Mouse (Mus musculus) intestine, embryonic 16.5 days (tissue): Measurements from ENCODE around the gene Tmod3. TPM values are rescaled to one million over a fixed set of nuclear protein-coding genes. Genes with fewer than 3 reads are reported as not detected.
"Not testable (repeated sequence)": the region's sequence is repeated elsewhere in the genome, so short reads cannot be mapped to it uniquely, and the experiment has no call there.

Experiments used
- ATAC-seq: fragments of 200-750 bp; cut with Nextera tagmentation; 2 replicates; pipeline ENCODE4 v1.8.0; 2017; ENCODE audit warnings: moderate TSS enrichment, moderate library complexity
- H3K27ac ChIP-seq: fragments of 300-500 bp; sonication (generic); 2 replicates; pipeline ENCODE4 v1.5.1; 2014; ENCODE audit warnings: mild to moderate bottlenecking, low read length
- H3K27me3 ChIP-seq: fragments of 300-500 bp; sonication (generic); replicated peaks from 2 replicates; pipeline ENCODE4 v1.6.1; 2014; ENCODE audit warnings: low read length, control low read depth, mixed read lengths; ENCODE audit not compliant: control insufficient read depth, insufficient read depth
- H3K36me3 ChIP-seq: fragments of 300-500 bp; sonication (generic); 2 replicates; pipeline ENCODE4 v1.6.1; 2014; ENCODE audit warnings: low read length, control low read depth; ENCODE audit not compliant: control insufficient read depth, insufficient read depth
- H3K4me1 ChIP-seq: fragments of 300-500 bp; sonication (generic); 2 replicates; pipeline ENCODE4 v1.6.1; 2014; ENCODE audit warnings: low read length, control low read depth, mixed read lengths; ENCODE audit not compliant: control insufficient read depth, insufficient read depth
- H3K4me2 ChIP-seq: fragments of 300-500 bp; sonication (generic); 2 replicates; pipeline ENCODE4 v1.6.1; 2014; ENCODE audit warnings: low read depth, low read length, control low read depth
- H3K4me3 ChIP-seq: fragments of 300-500 bp; sonication (generic); 2 replicates; pipeline ENCODE4 v1.5.1; 2014; ENCODE audit warnings: mild to moderate bottlenecking, low read length
- H3K9ac ChIP-seq: fragments of 300-500 bp; sonication (generic); 2 replicates; pipeline ENCODE4 v1.6.1; 2014; ENCODE audit warnings: low read depth, low read length
- H3K9me3 ChIP-seq: fragments of 300-500 bp; sonication (generic); 2 replicates; pipeline ENCODE4 v1.6.1; 2016; ENCODE audit warnings: low read length, control low read depth; ENCODE audit not compliant: control insufficient read depth
- WGBS: fragments of 180-500 bp; shearing (Covaris S2); extraction: QIAGEN DNeasy Blood & Tissue Kit; methylation state at CpG from one replicate; pipeline ENCODE4 v1.1.7; 2014; 5-methylcytosine and 5-hydroxymethylcytosine counted together
- polyA plus RNA-seq: library from polyadenylated mRNA; unstranded; fragments of >200 nt; fragmentation: Nextera tagmentation; extraction: Ambion mirVana; gene quantifications from 2 replicates; pipeline ENCODE4 v1.2.1, GENCODE M21; 2015

Gene Tmod3
- polyA plus RNA-seq, 1 experiment from 2014 or later, result 104 TPM

GRCm38 (mm10) chr9:75541497-75541896, 18.0 kb downstream of the Tmod3 start:
- 19% methylated on average over 5 of the region's 5 CpGs for WGBS
- Histone ChIP-seq H3K27me3 (no peaks in the 10 kb centered on the region), H3K4me3 (no peak overlapping the region), H3K4me1 (peaks cover 16% of the 10 kb centered on the region), H3K27ac (no peak overlapping the region), H3K9ac (no peak overlapping the region), H3K4me2 (0 out of 2 replicates have a peak overlapping the region, but pooled peaks have one; percentile 4), H3K9me3 (no peaks in the 10 kb centered on the region), H3K36me3 (no peaks in the 10 kb centered on the region)
- ATAC-seq, result peak; percentile 38; the same call in 1 of the 2 replicates

DNA sequence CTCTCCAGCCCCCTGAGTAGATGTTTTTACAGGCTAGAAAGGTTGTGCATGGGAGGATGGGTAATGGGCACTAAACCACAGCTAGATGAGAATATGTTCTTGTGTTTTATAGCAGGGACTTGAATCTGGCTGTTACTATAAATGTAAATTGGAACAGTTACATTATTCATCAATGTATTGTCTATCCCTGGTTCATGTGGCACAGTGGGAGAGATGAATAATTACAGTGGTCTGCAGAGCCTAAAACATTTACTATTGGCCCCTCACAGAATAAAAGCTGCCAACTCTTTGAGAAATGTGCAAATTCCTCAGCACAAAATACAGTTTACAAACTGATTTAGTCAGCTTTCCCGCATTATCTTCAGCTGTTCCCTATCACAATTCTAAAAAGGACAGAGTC, 23.0 kb downstream of the Tmod3 start:
- Histone ChIP-seq H3K27me3 (no peaks in the 10 kb centered on the region), H3K27ac (no peak overlapping the region), H3K4me1 (peaks cover 8% of the 10 kb centered on the region), H3K9ac (no peak overlapping the region), H3K36me3 (peaks cover 2% of the 10 kb centered on the region; the same call in 1 of the 2 replicates), H3K4me3 (no peak overlapping the region), H3K4me2 (no peak overlapping the region), H3K9me3 (no peaks in the 10 kb centered on the region)
- ATAC-seq, result no peak
- WGBS, result 48% methylated on average over 1 of the region's 1 CpGs

- H3K4me2 ChIP-seq, result no peak overlapping the region
- H3K4me3 ChIP-seq, result no peak overlapping the region
- 91% methylated on average over 8 of the region's 8 CpGs for WGBS
- H3K36me3 ChIP-seq, result peaks cover 2% of the 10 kb centered on the region; the same call in 1 of the 2 replicates
- ATAC-seq, result no peak
- no peak overlapping the region for H3K9ac ChIP-seq
- H3K27ac ChIP-seq, result no peak overlapping the region
- H3K27me3 ChIP-seq, result no peaks in the 10 kb centered on the region
- 0 out of 2 replicates have a peak, but pooled peaks cover 6% of the 10 kb centered on the region for H3K4me1 ChIP-seq
- no peaks in the 10 kb centered on the region for H3K9me3 ChIP-seq
These were observed 25.0 kb downstream of the Tmod3 start for GRCm38 (mm10) chr9:75534431-75534962.

GRCm38 (mm10) chr9:75532989-75533388, 26.5 kb downstream of the Tmod3 start:
- H3K27me3 ChIP-seq, H3K9me3 ChIP-seq, H3K4me2 ChIP-seq, H3K36me3 ChIP-seq, ATAC-seq, H3K4me3 ChIP-seq, H3K27ac ChIP-seq, H3K4me1 ChIP-seq, H3K9ac ChIP-seq: not testable (repeated sequence)
- WGBS, result 71% methylated on average over 8 of the region's 9 CpGs

GRCm38 (mm10) chr9:75532461-75532860, 27.0 kb downstream of the Tmod3 start:
- H3K27me3 ChIP-seq, result no peaks in the 10 kb centered on the region
- 89% methylated on average over 7 of the region's 7 CpGs for WGBS
- H3K9ac ChIP-seq, result no peak overlapping the region
- H3K4me1 ChIP-seq, result peaks cover 10% of the 10 kb centered on the region; the same call in 1 of the 2 replicates
- no peak for ATAC-seq
- peaks cover 5% of the 10 kb centered on the region; the same call in 1 of the 2 replicates for H3K36me3 ChIP-seq
- H3K9me3 ChIP-seq, result no peaks in the 10 kb centered on the region
- H3K27ac ChIP-seq, result no peak overlapping the region
- H3K4me3 ChIP-seq, result no peak overlapping the region
- H3K4me2 ChIP-seq, result no peak overlapping the region

DNA sequence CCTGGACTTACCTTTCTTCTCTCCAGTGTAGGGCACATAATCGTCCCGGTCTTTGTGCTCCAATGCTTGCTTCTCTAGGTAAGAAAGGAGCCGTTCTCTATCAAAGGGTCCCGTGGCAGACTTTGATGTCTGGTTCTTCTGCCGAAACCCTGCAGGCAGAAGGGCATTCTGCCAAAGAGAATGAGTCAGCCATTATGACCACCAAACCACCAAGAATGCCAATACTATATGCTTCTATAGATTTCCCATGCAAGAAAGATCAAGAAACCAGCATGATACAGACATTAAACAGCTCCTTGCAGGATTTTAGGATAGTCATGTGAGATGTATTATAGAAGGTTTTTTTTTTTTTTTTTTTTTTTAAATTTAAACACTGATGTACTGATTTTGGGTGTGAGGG, 30.1 kb downstream of the Tmod3 start:
- Histone ChIP-seq H3K9ac (no peak overlapping the region), H3K4me1 (peaks cover 5% of the 10 kb centered on the region; the same call in 1 of the 2 replicates), H3K4me2 (no peak overlapping the region), H3K27ac (no peak overlapping the region), H3K36me3 (peaks cover 5% of the 10 kb centered on the region; the same call in 1 of the 2 replicates), H3K9me3 (no peaks in the 10 kb centered on the region), H3K4me3 (no peak overlapping the region), H3K27me3 (no peaks in the 10 kb centered on the region)
- WGBS, result 83% methylated on average over 5 of the region's 5 CpGs
- ATAC-seq, result no peak

DNA sequence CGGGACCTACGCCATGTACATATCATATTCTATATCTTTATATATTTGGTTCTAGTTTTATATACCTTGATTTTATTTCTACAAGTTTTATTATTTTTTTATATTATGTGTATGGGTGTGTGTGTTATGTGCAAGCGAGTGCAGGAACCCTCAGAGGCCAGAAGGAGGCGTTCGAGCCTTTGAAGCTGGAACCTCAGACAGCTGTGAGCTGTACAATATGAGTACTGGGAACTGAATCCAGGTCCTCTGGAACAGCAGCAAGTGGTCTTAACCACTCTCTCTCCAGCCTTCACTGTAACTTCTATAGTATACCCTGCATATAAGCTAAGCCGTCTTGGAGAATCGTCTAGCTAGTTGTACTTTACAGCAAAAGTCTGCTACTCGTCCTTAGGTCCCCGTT, 31.4 kb downstream of the Tmod3 start:
- WGBS, result 98% methylated on average over 9 of the region's 9 CpGs
- no peak overlapping the region for H3K9ac ChIP-seq
- no peak overlapping the region for H3K27ac ChIP-seq
- no peak overlapping the region for H3K4me2 ChIP-seq
- no peak for ATAC-seq
- no peaks in the 10 kb centered on the region for H3K27me3 ChIP-seq
- peaks cover 5% of the 10 kb centered on the region; the same call in 1 of the 2 replicates for H3K4me1 ChIP-seq
- no peak overlapping the region for H3K4me3 ChIP-seq
- H3K36me3 ChIP-seq, result peaks cover 5% of the 10 kb centered on the region; the same call in 1 of the 2 replicates
- H3K9me3 ChIP-seq, result no peaks in the 10 kb centered on the region

GRCm38 (mm10) chr9:75527368-75528059, 31.9 kb downstream of the Tmod3 start:
- H3K36me3 ChIP-seq, result peaks cover 5% of the 10 kb centered on the region; the same call in 1 of the 2 replicates
- H3K4me2 ChIP-seq, result no peak overlapping the region
- H3K4me1 ChIP-seq, result peaks cover 5% of the 10 kb centered on the region; the same call in 1 of the 2 replicates
- H3K27ac ChIP-seq, result peak overlapping the region; percentile 48; the same call in 1 of the 2 replicates
- no peak overlapping the region for H3K9ac ChIP-seq
- no peaks in the 10 kb centered on the region for H3K9me3 ChIP-seq
- peak; percentile 96 for ATAC-seq
- H3K4me3 ChIP-seq, result no peak overlapping the region
- WGBS, result 62% methylated on average over 13 of the region's 13 CpGs
- no peaks in the 10 kb centered on the region for H3K27me3 ChIP-seq

GRCm38 (mm10) chr9:75523646-75524045, 35.8 kb downstream of the Tmod3 start:
- no peaks in the 10 kb centered on the region for H3K9me3 ChIP-seq
- no peak overlapping the region for H3K27ac ChIP-seq
- H3K4me2 ChIP-seq, result no peak overlapping the region
- no peaks in the 10 kb centered on the region for H3K27me3 ChIP-seq
- no peak overlapping the region for H3K4me3 ChIP-seq
- WGBS, result 66% methylated on average over 6 of the region's 6 CpGs
- no peak overlapping the region for H3K9ac ChIP-seq
- ATAC-seq, result no peak
- no peaks in the 10 kb centered on the region for H3K36me3 ChIP-seq
- peaks cover 5% of the 10 kb centered on the region; the same call in 1 of the 2 replicates for H3K4me1 ChIP-seq
